Mouse (Mus musculus) kidney, adult 11 months (tissue): ENCODE measurements around the gene Scgb1c1.
"Not testable (repeated sequence)": the region's sequence is repeated elsewhere in the genome, so short reads cannot be mapped to it uniquely, and the experiment has no call there.

Experiments
- DNase-seq: peaks from one replicate; pipeline ENCODE4 v3.0.0; 2022

Gene Scgb1c1

DNA sequence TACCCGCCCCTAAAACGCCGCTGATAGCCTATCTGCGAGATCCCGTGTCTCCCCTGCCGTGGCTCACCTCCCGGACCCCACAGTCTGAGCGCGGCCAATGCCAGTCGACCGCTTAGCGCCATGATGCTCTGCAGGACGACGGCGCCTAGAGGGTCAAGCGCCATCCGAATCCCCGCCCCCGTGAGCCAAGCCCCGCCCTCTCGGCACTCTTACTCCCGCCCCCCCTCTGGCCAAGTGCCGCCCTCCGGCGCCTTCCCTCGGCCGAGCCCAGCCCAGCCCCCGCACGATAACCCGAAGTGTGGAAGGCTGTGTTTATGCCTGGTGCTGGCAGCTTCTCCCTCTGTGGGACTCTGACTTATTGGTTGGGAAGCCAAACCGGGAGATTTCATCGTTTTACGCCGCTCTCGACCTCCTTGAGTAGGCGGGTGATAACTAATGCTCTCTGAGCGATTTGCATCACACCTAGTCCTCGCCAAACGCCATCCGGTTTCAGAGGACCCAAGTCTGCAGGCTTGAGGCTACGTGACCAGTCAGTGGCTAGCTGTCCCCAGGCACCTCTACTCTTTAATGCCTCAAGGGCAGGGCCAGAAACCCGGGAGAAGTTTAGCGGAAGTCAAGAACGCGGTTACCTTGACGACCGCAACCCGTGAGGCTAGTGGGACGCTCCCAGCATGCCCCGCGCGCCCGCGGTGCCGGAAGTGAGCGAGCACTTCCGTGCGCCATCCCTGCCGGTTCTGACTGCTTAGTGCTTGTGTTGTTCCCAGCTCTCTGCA, 36.5 kb downstream of the Scgb1c1 start, which contains the start of the genes Psmd13 and Sirt3:
Gene Psmd13 (plus strand): TSS at position 273 of the 773 bp plus-strand sequence.
Gene Sirt3 (minus strand): TSS at position 614 of the 773 bp plus-strand sequence.
- DNase-seq: peak; percentile 93

- DNase-seq: no peak
These were observed 37.1 kb downstream of the Scgb1c1 start for GRCm38 (mm10) chr7:140882469-140882803.

DNA sequence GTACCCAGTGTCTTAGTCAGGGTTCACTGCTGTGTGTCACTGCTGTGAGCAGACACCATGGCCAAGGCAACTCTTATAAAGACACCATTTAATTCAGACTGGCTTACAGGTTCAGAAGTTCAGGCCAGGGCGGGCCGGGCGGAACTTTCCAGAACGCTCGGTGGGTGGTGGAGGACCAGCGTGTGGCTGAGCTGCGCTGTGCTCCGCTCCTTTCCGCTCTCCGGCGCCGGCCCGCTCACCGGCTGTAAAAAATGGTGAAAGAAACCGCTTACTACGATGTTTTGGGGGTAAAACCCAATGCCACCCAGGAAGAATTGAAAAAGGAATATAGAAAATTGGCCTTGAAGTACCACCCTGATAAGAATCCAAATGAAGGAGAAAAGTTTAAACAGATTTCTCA, 45.3 kb downstream of the Scgb1c1 start:
- not testable (repeated sequence) for DNase-seq

GRCm38 (mm10) chr7:140894031-140894430, 48.7 kb downstream of the Scgb1c1 start:
- DNase-seq: no peak

- DNase-seq: peak; percentile 49
These were observed 49.3 kb downstream of the Scgb1c1 start for GRCm38 (mm10) chr7:140894611-140895010.
